Mouse (Mus musculus): Measurements from ENCODE around the gene Bcor. TPM values are rescaled to one million over a fixed set of nuclear protein-coding genes. Genes with fewer than 3 reads are reported as not detected.
A peak's percentile ranks its signal among the peaks of the same experiment; 100 is the strongest.

Bcor gene
- total RNA-seq, 2 experiments from 2014 or later = 8.7 to 11.0 TPM

GRCm38 (mm10) chrX:12014726-12015464 is 145.3 kb downstream of the Bcor start:
- ATAC-seq (replicated peaks; ENCODE audit: low FRiP score, poor library complexity, severe bottlenecking) = peak; percentile 78

GRCm38 (mm10) chrX:12010660-12011059 is 149.5 kb downstream of the Bcor start:
- ATAC-seq (replicated peaks; ENCODE audit: low FRiP score, poor library complexity, severe bottlenecking) = no peak

GRCm38 (mm10) chrX:12009046-12009445 is 151.1 kb downstream of the Bcor start:
- no peak for ATAC-seq (replicated peaks; ENCODE audit: low FRiP score, poor library complexity, severe bottlenecking)

GRCm38 (mm10) chrX:12007832-12008540 is 152.2 kb downstream of the Bcor start:
- ATAC-seq (replicated peaks; ENCODE audit: low FRiP score, poor library complexity, severe bottlenecking) = no peak

- ATAC-seq (replicated peaks; ENCODE audit: low FRiP score, poor library complexity, severe bottlenecking) = peak; percentile 10; the same call in 1 of the 2 replicates
Observed at GRCm38 (mm10) chrX:12006882-12007753, 153.0 kb downstream of the Bcor start.

GRCm38 (mm10) chrX:12006031-12006881 is 153.9 kb downstream of the Bcor start:
- ATAC-seq (replicated peaks; ENCODE audit: low FRiP score, poor library complexity, severe bottlenecking) = peak; percentile 39

GRCm38 (mm10) chrX:12005181-12006030 is 154.7 kb downstream of the Bcor start:
- ATAC-seq (replicated peaks; ENCODE audit: low FRiP score, poor library complexity, severe bottlenecking) = peak; percentile 48

- ATAC-seq (replicated peaks; ENCODE audit: low FRiP score, poor library complexity, severe bottlenecking) = no peak
Observed at GRCm38 (mm10) chrX:12004416-12004815, 155.7 kb downstream of the Bcor start.

- no peak for ATAC-seq (replicated peaks; ENCODE audit: low FRiP score, poor library complexity, severe bottlenecking)
Observed at GRCm38 (mm10) chrX:12003947-12004346, 156.2 kb downstream of the Bcor start.

- peak; percentile 68 for ATAC-seq (replicated peaks; ENCODE audit: low FRiP score, poor library complexity, severe bottlenecking)
Observed at GRCm38 (mm10) chrX:12003539-12003938, 156.6 kb downstream of the Bcor start.

- peak; percentile 2; the same call in 1 of the 2 replicates for ATAC-seq (replicated peaks; ENCODE audit: low FRiP score, poor library complexity, severe bottlenecking)
Observed at GRCm38 (mm10) chrX:12003106-12003505, 157.0 kb downstream of the Bcor start.

- ATAC-seq (replicated peaks; ENCODE audit: low FRiP score, poor library complexity, severe bottlenecking) = no peak
Observed at GRCm38 (mm10) chrX:12002596-12002995, 157.6 kb downstream of the Bcor start.

- no peak for ATAC-seq (replicated peaks; ENCODE audit: low FRiP score, poor library complexity, severe bottlenecking)
Observed at GRCm38 (mm10) chrX:12001969-12002368, 158.2 kb downstream of the Bcor start.

- no peak for ATAC-seq (replicated peaks; ENCODE audit: low FRiP score, poor library complexity, severe bottlenecking)
Observed at GRCm38 (mm10) chrX:12001336-12001735, 158.8 kb downstream of the Bcor start.

GRCm38 (mm10) chrX:12000620-12001019 is 159.5 kb downstream of the Bcor start:
- ATAC-seq (replicated peaks; ENCODE audit: low FRiP score, poor library complexity, severe bottlenecking) = no peak

- no peak for ATAC-seq (replicated peaks; ENCODE audit: low FRiP score, poor library complexity, severe bottlenecking)
Observed at GRCm38 (mm10) chrX:11999951-12000350, 160.2 kb downstream of the Bcor start.

GRCm38 (mm10) chrX:11998934-11999336 is 161.2 kb downstream of the Bcor start:
- ATAC-seq (replicated peaks; ENCODE audit: low FRiP score, poor library complexity, severe bottlenecking) = peak; percentile 89

GRCm38 (mm10) chrX:11996891-11997290 is 163.3 kb downstream of the Bcor start:
- no peak for ATAC-seq (replicated peaks; ENCODE audit: low FRiP score, poor library complexity, severe bottlenecking)

Measured in erythroblast, adult 5-6 weeks (primary cell).